ENCODE assay signal across 9 mouse cellular contexts in genomic region chrX:73815072-73815471, GRCm38 (mm10). TPM values are rescaled to one million over a fixed set of nuclear protein-coding genes. Genes with fewer than 3 reads are reported as not detected.
DNase-seq lines count a peak whose midpoint lies in the region; ATAC-seq and TF ChIP-seq lines count a peak whose summit lies in the region.
"Had no signal": no experiment of that assay in that cellular context is flagged by ENCODE, and none has a peak within 500 bp of the region (broad histone marks: within the 10 kb centered on the region; RNA-seq: fewer than 3 reads in every experiment).

No protein-coding gene starts in this region.

- TF ChIP-seq POLR2A in olfactory bulb, adult 2 months (IDR thresholded peaks at IDR 0.05; ENCODE audit: insufficient read depth, low read depth, low read length): no peak

- peak; percentile 26 to 33 for DNase-seq in kidney, postnatal 4 days
- no peak for DNase-seq in kidney, postnatal 36 days
- no peak for DNase-seq in adrenal gland, adult 18-20 months (ENCODE audit: low spot score in 2 of 2)
- no peak for DNase-seq in lung, postnatal 14 days
- no peak for DNase-seq in left cerebral cortex, adult 11 months (ENCODE audit: low spot score)
- DNase-seq: lung, postnatal 36 days had no signal

- peak overlapping the region; percentile 36 for H3K4me3 ChIP-seq in embryonic facial prominence, embryonic 12.5 days
- peak overlapping the region; percentile 29 for H3K4me3 ChIP-seq in intestine, embryonic 16.5 days (ENCODE audit: low read length)
- H3K4me3 ChIP-seq in olfactory bulb, adult 2 months (ENCODE audit: insufficient read depth, low read depth, low read length): peak overlapping the region; percentile 32

- 17% methylated on average over 14 of the region's 14 CpGs for WGBS in embryonic facial prominence, embryonic 12.5 days
- 17% methylated on average over 14 of the region's 14 CpGs for WGBS in intestine, embryonic 16.5 days
- WGBS in olfactory bulb, adult 2 months: 10% methylated on average over 14 of the region's 14 CpGs

- no peaks in the 10 kb centered on the region for H3K4me1 ChIP-seq in embryonic facial prominence, embryonic 12.5 days
- H3K4me1 ChIP-seq in intestine, embryonic 16.5 days (ENCODE audit: control insufficient read depth, insufficient read depth, low read length): no peaks in the 10 kb centered on the region
- H3K4me1 ChIP-seq in olfactory bulb, adult 2 months (ENCODE audit: control insufficient read depth, insufficient read depth, low read length): no peaks in the 10 kb centered on the region

- no peaks in the 10 kb centered on the region for H3K36me3 ChIP-seq in embryonic facial prominence, embryonic 12.5 days
- no peaks in the 10 kb centered on the region for H3K36me3 ChIP-seq in intestine, embryonic 16.5 days (ENCODE audit: control insufficient read depth, insufficient read depth, low read length)

- H3K27me3 ChIP-seq in embryonic facial prominence, embryonic 12.5 days: no peaks in the 10 kb centered on the region
- H3K27me3 ChIP-seq in intestine, embryonic 16.5 days (replicated peaks; ENCODE audit: control insufficient read depth, insufficient read depth, low read length): no peaks in the 10 kb centered on the region

- H3K9ac ChIP-seq in embryonic facial prominence, embryonic 12.5 days: peak overlapping the region; percentile 43; the same call in 1 of the 2 replicates
- H3K9ac ChIP-seq in intestine, embryonic 16.5 days (ENCODE audit: low read depth, low read length): peak overlapping the region; percentile 56; the same call in 1 of the 2 replicates

- H3K27ac ChIP-seq in embryonic facial prominence, embryonic 12.5 days: no peak overlapping the region
- no peak overlapping the region for H3K27ac ChIP-seq in intestine, embryonic 16.5 days (ENCODE audit: low read length)
- no peak overlapping the region for H3K27ac ChIP-seq in olfactory bulb, adult 2 months (ENCODE audit: insufficient read depth, low read depth, low read length)

- no peaks in the 10 kb centered on the region for H3K9me3 ChIP-seq in embryonic facial prominence, embryonic 12.5 days
- no peaks in the 10 kb centered on the region for H3K9me3 ChIP-seq in intestine, embryonic 16.5 days (ENCODE audit: control insufficient read depth, low read length)

- peak; percentile 60; the same call in 1 of the 2 replicates for ATAC-seq in embryonic facial prominence, embryonic 12.5 days (ENCODE audit: insufficient number of reproducible peaks, insufficient read depth, low FRiP score, low TSS enrichment)
- no peak; the same call in 1 of the 2 replicates for ATAC-seq in intestine, embryonic 16.5 days

- no peak for TF ChIP-seq CTCF in olfactory bulb, adult 2 months (IDR thresholded peaks at IDR 0.05; ENCODE audit: insufficient read depth, low read depth, low read length)

- H3K4me2 ChIP-seq in embryonic facial prominence, embryonic 12.5 days (replicated peaks): peak overlapping the region; percentile 40
- H3K4me2 ChIP-seq in intestine, embryonic 16.5 days (ENCODE audit: low read depth, low read length): peak overlapping the region; percentile 48

RNA-seq across cellular contexts. Expression of gene Pdzd4, which starts 9.7 kb away (rescaled TPM):
- 1.7 and 2.1 TPM in 2 replicates for polyA plus RNA-seq in embryonic facial prominence, embryonic 12.5 days (2016; fragmentation: Nextera tagmentation; extraction: Ambion mirVana)
- polyA plus RNA-seq in intestine, embryonic 16.5 days (2015; fragmentation: Nextera tagmentation; extraction: Ambion mirVana): 0.39 and 0.53 TPM in 2 replicates
- 83.9 TPM in 1 of 2 replicates, not detected in the other for polyA plus RNA-seq in olfactory bulb, adult 2 months (2012; ENCODE audit: insufficient read depth, insufficient read length, low replicate concordance, missing spikeins)
- total RNA-seq in adrenal gland, adult 18-20 months (2021): 1 to 10 TPM; 4.0 to 5.3 TPM

RNA-seq across cellular contexts. Expression of gene Ssr4, which starts 28.2 kb away (rescaled TPM):
- polyA plus RNA-seq in embryonic facial prominence, embryonic 12.5 days (2016; fragmentation: Nextera tagmentation; extraction: Ambion mirVana): 140 and 143 TPM in 2 replicates
- 269 TPM in 2 replicates for polyA plus RNA-seq in intestine, embryonic 16.5 days (2015; fragmentation: Nextera tagmentation; extraction: Ambion mirVana)
- polyA plus RNA-seq in olfactory bulb, adult 2 months (2012; ENCODE audit: insufficient read depth, insufficient read length, low replicate concordance, missing spikeins): not detected in 2 replicates
- total RNA-seq in adrenal gland, adult 18-20 months (2021): 100 to 1,000 TPM; 138 to 158 TPM

RNA-seq across cellular contexts. Expression of gene Idh3g, which starts 28.4 kb away (rescaled TPM):
- 161 and 172 TPM in 2 replicates for polyA plus RNA-seq in embryonic facial prominence, embryonic 12.5 days (2016; fragmentation: Nextera tagmentation; extraction: Ambion mirVana)
- polyA plus RNA-seq in intestine, embryonic 16.5 days (2015; fragmentation: Nextera tagmentation; extraction: Ambion mirVana): 267 and 269 TPM in 2 replicates
- polyA plus RNA-seq in olfactory bulb, adult 2 months (2012; ENCODE audit: insufficient read depth, insufficient read length, low replicate concordance, missing spikeins): not detected in 2 replicates
- 100 to 1,000 TPM; 495 to 693 TPM for total RNA-seq in adrenal gland, adult 18-20 months (2021)

RNA-seq across cellular contexts. Expression of gene Srpk3, which starts 40.9 kb away (rescaled TPM):
- polyA plus RNA-seq in embryonic facial prominence, embryonic 12.5 days (2016; fragmentation: Nextera tagmentation; extraction: Ambion mirVana): 5.6 and 9.6 TPM in 2 replicates
- polyA plus RNA-seq in intestine, embryonic 16.5 days (2015; fragmentation: Nextera tagmentation; extraction: Ambion mirVana): 0.99 and 1.9 TPM in 2 replicates
- not detected in 2 replicates for polyA plus RNA-seq in olfactory bulb, adult 2 months (2012; ENCODE audit: insufficient read depth, insufficient read length, low replicate concordance, missing spikeins)
- total RNA-seq in adrenal gland, adult 18-20 months (2021): under 1 TPM in 1 of 2 experiments, not detected in 1; 0.74 TPM

RNA-seq across cellular contexts. Expression of gene Plxnb3, which starts 58.2 kb away (rescaled TPM):
- 0.24 and 0.29 TPM in 2 replicates for polyA plus RNA-seq in embryonic facial prominence, embryonic 12.5 days (2016; fragmentation: Nextera tagmentation; extraction: Ambion mirVana)
- 0.33 and 0.46 TPM in 2 replicates for polyA plus RNA-seq in intestine, embryonic 16.5 days (2015; fragmentation: Nextera tagmentation; extraction: Ambion mirVana)
- not detected in 2 replicates for polyA plus RNA-seq in olfactory bulb, adult 2 months (2012; ENCODE audit: insufficient read depth, insufficient read length, low replicate concordance, missing spikeins)
- total RNA-seq in adrenal gland, adult 18-20 months (2021): under 1 TPM; 0.30 to 0.61 TPM

Comparison
In these comparisons a context has a peak if more than half of its experiments do, and no peak if none do; other contexts are left out.
1. DNase-seq: peak in kidney, postnatal 4 days (2 of 2); none in kidney, postnatal 36 days (0 of 2), adrenal gland, adult 18-20 months (0 of 2), lung, postnatal 14 days (single experiment) and left cerebral cortex, adult 11 months (single experiment).
2. Peak in every context shown above with its lines, with median percentiles within 50 percentile points of each other: H3K4me3 ChIP-seq.